Mouse (Mus musculus) ES-E14 (cell line): ENCODE measurements around the gene Rnf227.
A peak's percentile ranks its signal among the peaks of the same experiment; 100 is the strongest.

ENCODE experiments used
- HCFC1 ChIP-seq: IDR thresholded peaks from 2 replicates; pipeline ENCODE4 v1.6.1; 2012; ENCODE audit warnings: low read length, inconsistent platforms, borderline replicate concordance; ENCODE audit not compliant: insufficient read depth
- ZC3H11A ChIP-seq: IDR thresholded peaks from 2 replicates; pipeline ENCODE4 v1.6.1; 2012; ENCODE audit warnings: low read depth, mild to moderate bottlenecking, inconsistent platforms, low read length, borderline replicate concordance
- ZNF384 ChIP-seq: IDR thresholded peaks from 2 replicates; pipeline ENCODE4 v1.6.1; 2012; ENCODE audit warnings: low read depth, low read length, inconsistent platforms

GRCm38 (mm10) chr11:69390400-69391034, 50.3 kb downstream of the Rnf227 start:
- no peak for TF ChIP-seq HCFC1
- peak; percentile 57 for TF ChIP-seq ZC3H11A
- TF ChIP-seq ZNF384: peak; percentile 99
